Mouse (Mus musculus): ENCODE data around the gene Cfap97d2.
"Not testable (repeated sequence)": the region's sequence is repeated elsewhere in the genome, so short reads cannot be mapped to it uniquely, and the experiment has no call there.

Gene Cfap97d2

GRCm38 (mm10) chr8:13687941-13688340 is 17.7 kb upstream of the Cfap97d2 start:
- DNase-seq = no peak

DNA sequence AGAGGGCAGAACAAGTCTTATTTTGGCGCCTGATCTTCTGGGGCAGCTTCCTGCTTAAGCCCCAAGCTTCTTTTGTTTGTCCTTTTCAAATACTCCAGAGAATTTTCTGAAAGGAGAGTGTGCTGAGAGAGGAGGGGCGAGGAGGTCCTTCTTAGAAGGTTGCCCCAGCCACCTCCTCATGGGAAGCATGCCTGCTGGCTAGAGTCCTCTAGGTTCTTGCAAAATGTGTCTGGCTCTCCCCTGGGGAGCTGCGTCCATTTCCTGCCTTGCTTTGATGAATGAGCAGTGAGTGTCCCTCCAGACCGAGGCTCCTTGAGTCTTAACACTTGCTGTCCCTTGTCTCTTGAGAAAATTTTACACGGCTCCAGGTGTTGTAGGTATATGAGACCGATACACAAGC is 17.2 kb upstream of the Cfap97d2 start:
- peak in 1 of 2 experiments; percentile 59 for DNase-seq

GRCm38 (mm10) chr8:13689331-13689730 is 16.4 kb upstream of the Cfap97d2 start:
- DNase-seq = no peak

GRCm38 (mm10) chr8:13692302-13693066 is 13.2 kb upstream of the Cfap97d2 start:
- peak; percentile 92 to 95 for DNase-seq

- DNase-seq = no peak
Measured at GRCm38 (mm10) chr8:13694735-13695134, 11.0 kb upstream of the Cfap97d2 start.

DNA sequence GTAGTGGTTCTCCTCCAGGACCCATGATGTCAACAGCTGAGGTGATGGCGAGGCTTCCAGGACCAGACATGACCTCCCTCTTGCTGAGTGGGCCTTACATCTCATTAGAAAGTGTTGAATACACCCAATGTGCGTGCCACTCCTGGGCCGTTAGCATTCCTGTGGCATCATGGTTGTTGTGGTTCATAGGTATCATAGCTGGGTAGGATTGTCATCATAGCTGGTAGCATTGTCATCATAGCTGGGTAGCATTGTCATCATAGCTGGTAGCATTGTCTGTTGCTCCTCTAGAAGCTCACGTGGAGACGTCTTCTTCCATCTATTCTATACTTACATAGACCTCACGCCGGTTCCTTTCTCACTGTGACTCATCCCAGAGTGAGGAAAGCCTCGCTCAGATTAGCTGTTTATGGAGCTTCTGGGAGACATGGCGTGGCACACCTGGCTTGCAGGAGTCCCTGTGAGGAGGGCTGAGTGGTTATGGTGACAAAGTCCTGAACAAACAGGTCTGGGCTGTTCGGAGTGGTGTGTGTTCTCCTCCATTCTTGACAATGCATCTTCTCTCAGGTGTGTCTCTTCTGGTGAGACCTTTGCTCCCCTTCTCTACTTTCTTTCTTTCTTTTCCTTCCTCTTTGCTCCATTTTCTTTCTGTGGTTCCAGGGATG is 10.4 kb upstream of the Cfap97d2 start:
- no peak for DNase-seq

DNA sequence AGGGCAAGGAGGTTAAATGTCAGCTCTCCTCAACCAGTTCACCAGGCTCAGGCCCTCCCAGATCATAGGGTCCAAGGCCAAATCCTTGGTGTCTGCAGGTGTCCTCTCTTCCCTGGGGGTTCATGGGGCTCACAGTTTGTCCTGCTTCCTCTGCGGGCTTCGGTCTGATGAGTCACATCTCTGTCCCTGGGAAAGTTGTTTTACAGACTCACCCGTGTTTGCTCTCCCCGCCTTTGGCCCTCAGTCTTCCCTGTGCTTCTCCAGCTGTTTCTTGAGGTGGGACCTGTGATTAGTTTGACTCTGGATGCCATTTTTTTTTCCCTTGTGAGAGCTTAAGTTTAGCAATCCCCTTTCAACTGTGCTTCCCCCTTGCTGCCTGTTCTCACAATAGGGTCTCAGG is 9.5 kb upstream of the Cfap97d2 start:
- DNase-seq = no peak

DNA sequence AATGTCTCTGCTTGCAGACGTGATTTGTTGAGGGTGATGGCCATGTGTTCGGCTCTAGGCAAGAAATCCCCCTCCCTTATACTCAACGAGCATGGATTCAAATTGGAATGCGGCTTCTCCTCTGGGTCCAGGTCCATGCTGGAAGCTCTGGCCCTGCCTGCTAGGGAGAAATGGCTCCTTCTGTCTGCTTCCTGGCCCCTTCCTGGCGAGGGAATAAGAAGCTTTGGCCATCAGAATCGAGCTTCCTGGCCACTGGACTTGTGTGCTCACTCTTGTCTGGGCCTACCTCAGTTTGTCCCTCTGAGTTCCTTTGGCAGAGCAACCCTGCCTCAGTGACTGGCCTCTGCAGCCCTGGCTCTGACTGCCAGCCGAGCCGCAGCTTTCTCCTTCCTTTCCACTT is 8.5 kb upstream of the Cfap97d2 start:
- peak in 1 of 2 experiments; percentile 64 for DNase-seq

- peak; percentile 93 to 94 for DNase-seq
Measured at GRCm38 (mm10) chr8:13697681-13698080, 8.0 kb upstream of the Cfap97d2 start.

DNA sequence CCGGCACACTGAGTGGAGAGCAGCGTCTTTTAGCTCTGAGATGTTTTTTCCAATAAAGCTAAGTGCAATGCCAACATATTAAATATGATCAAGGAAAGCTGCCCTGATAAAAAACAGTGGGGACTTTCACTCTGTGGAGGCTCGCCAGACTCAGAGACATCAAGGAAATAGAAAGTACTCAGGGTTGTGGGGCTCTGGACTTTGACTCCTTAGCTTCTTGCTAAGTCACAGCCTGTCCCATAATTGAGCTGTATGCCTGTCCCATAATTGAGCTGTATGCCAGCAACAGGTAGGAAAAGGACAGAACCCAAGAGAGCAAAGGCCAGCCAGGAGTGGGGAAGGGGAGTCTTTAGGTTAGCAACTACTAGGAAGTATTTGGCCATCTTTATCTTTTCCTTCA is 7.4 kb upstream of the Cfap97d2 start:
- no peak for DNase-seq

DNA sequence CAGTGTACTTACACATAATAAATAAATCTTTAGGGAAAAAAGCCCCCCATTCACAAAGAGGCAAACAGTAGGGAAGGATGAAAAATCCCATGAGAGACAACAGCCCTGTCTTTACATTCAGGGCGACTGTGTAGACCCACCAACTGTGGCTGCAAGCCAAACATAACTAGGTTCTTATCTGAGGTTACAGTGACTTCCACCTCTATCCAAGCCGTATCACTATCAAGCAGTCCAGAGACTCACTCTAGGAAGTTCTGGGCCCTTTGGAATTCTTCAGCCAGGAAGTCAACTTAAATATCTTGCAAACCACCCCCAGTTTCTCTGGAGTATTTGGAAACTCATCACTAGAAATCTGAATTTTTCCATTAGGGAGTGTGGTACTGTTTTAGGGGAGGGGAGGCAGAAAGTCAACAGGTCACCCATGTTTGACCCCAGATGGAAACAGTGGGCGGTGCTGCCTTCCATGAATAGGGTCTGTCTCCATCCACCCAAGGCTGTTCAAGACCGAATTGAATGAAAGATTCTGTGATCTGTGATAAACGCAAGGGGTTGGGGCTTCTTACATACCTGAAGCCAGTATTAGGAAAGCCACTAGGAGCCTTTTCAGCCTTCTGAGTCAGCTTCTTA is 6.3 kb upstream of the Cfap97d2 start:
- no peak for DNase-seq

DNA sequence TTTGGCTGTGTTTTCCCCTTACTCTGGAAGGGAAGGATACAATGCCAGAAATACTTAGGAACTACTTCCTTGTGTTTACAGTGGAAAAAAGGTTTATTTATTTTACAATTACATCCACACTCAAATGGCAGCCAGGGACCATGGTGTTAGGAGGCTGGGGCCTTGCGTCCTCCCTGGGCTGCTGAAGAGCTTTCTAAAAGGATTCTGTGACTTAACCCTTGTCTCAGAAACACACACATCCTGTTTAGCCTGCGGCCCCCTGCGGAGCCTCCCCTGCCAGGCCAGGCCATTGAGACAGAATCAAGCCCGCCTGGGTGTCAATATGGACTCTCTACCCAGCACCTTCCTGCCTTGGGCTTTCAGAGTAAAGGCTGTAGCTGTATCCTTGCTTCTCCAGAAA is 2.9 kb upstream of the Cfap97d2 start:
- no peak for DNase-seq

DNA sequence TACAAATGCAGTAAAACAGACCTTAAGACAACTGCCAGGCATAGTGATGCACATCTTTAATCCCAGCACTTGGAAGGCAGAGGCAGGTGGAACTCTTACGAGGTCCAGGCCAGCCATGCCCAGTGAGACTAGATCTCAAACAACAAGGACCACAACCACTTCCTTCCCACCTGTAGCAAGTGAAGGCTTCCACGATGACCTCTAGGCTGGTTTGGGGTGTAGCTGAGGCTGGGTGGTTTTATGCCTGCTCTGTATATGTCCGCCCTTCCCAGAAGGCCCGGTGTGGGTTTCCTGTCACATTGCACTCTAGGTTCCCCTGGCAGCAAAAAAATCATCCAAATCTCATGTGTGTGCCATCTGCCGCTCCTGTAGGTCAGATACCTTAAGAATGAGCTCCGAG is 1.9 kb upstream of the Cfap97d2 start:
- DNase-seq = no peak

GRCm38 (mm10) chr8:13704301-13704700 is 1.4 kb upstream of the Cfap97d2 start:
- no peak for DNase-seq

DNA sequence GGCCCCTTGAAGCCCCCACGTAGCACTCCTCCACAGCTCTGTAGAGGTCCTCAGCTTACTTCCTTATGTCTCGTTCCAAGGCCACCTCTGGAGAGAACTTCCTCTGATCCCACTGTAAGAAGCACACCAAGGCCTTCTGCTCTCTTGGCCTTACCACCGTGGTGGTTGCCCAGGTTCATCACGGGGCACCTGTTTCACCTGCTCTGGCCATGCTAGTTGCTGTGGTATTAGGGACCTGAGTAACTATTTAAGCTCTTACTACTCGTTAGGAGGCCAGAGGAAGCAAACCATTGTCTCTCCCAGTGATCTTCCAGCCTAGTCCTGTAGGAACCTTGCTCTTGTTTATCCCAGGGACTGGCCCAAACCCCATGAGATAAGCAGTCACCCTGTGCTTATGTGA is 1.2 kb downstream of the Cfap97d2 start:
- DNase-seq = no peak

DNA sequence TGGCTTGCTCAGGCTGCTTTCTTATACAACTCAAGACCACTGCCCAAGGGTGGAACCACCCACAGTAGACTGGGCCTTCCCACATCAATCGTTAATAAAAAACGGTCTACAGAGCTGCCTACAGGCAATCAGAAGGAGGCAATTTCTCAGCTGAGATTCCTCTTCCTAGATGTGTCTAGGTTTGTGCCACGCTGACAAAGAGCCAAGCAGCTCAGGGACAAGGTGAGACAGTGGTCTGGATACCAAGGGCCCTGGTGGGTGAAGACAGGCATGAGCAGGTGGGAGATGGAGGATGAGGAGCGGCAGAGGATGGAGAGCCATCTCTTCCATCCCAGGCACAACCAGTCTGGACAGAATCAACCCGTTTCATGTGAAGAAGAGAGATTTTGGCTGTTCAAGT is 2.8 kb downstream of the Cfap97d2 start:
- no peak for DNase-seq

DNA sequence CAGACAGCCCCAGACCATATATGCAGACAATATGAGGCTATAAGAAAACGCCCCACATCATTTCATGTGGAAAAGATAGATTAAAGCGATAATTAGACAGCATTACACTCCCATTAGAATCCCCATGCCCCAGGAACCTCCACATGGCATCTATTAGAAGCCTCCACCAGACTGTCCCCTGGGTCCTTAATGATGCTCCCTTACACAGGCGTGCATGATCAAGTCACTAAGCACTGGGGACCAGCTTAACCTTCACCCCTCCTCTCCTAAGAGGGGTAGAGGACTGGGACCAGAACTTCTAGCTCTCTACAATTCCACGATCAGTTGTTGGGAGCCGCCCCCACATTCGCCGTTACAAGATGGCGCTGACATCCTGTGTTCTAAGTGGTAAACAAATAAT is 13.3 kb downstream of the Cfap97d2 start:
- no peak for DNase-seq

DNA sequence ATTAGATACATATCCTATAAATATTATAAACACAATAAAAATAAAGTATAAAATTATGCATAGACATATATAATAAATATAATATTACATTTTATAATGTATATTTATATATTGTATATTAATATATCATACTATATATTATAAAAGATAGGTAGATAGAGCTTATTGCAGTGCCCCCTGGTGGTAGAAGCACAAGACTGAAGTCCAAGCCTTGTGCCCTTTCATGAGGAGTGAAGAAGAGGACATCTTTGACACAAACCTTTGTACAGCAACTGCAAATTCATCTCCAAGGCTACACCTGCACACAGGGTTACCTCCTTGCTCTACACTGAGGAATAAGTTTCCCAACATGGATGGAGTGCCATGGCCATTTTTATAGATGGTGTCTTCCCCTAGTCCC is 20.0 kb downstream of the Cfap97d2 start:
- peak; percentile 81 to 88 for DNase-seq

DNA sequence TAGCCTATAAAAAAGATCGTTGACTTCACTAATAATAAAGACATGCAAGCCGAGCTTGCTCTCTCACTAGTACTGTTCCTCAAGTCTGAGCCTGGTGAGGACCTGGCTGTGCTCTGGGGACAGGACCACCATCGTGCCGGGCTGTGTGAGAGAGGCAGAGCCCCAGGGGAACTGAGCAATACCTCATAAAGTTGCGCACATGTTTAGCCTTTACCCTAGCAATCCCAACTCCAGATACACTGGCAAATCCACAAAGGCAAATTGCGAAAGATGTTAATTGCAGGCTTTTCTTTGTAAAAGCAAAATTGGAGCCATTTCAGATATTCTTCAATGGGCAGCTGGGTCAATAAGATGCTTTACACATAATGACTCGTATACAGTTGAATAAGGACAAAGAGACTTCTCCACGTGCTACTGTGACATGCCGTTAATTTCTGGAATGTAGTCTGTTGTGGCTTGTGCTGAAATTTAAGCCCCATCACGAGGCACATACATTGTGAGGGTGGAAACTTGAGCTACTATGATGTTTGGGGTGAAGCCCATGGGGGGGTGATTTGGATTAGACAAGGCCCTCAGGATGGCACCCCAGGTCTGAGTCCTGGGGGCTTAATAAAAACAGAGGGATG is 21.9 kb downstream of the Cfap97d2 start:
- DNase-seq = no peak

DNA sequence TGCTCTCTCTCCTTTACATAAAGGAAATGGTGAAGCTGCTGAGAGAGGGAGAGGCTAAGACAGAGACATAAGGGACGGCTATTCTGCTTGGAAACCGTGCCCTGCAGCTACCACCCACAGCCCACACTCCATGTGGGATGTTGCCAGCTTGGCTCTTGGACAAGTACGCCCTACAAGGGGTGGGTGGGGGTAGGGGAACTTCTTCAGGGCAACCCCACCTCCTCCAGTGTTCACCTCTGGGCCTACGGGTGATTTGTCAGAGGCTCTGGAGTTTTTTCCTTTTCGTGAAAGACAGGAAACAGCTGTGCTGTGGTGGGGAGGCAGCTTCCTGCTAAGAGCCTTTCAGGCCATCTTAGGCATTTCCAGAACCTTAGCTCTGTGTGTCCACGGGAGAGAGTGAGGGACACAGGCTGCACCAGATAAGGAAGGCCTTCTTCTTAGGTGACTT is 34.7 kb downstream of the Cfap97d2 start:
- DNase-seq = peak; percentile 38 to 43

DNA sequence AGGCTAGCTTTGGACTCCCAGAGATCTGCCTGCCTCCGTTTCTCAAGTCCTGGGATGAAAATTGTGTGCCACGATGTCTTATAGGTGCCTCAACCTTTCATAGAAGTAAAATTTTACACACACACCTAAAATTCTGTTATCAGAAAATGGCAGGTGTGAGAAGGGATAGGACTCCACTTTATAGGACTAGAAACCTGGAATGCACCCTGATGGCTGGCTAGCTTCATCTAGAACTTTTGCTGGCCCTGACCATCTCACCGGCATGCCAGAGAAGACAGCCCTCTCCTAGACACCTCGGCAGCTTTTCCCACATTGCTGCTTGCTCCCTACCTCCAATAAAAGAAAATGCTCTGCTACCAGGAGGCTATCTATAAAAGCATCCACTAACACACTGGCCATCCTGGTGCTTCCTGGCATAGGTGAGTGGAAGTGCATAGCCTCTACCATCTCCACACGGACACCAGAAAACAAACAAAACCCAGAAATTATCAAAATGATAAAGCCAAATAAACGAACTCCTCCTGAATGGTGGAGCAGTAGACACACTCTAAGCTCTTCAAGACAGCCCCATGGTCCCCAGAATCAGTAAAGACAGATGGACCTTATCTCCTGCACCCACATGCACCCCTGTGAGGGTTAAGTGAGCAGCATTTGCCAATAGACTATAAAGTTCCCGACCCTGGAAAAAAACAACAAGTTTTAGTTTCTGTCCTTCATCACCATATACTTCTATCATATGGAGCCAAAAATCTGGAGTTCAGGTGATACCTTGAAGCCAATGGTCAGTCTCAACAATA is 35.3 kb downstream of the Cfap97d2 start:
- no peak for DNase-seq

GRCm38 (mm10) chr8:13746212-13746611 is 40.5 kb downstream of the Cfap97d2 start:
- DNase-seq = not testable (repeated sequence)

DNA sequence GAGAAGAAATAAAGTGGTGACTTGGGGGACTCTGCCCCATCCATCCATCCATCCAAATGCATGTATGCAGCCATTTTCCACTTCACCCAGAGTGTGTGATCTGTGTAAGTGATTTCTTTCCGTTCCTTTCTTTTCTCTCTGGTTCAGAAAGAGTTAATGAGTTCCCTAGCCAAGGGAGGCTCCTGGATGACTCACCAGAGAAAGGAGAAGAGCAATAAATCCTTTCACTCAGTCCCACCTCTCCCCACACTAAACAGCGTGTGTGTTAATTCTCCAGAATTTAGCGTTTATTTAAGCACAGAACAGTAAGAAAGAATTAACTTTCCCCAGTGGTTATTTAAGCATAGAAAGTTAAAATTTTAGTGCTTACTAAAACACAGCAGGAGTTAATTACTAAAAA is 41.9 kb downstream of the Cfap97d2 start:
- DNase-seq = no peak

Data from cerebellum, postnatal 10 days (tissue).